Mouse (Mus musculus) heart, postnatal 0 days (tissue): ENCODE data around the gene Apmap. TPM values are rescaled to one million over a fixed set of nuclear protein-coding genes. Genes with fewer than 3 reads are reported as not detected.
A peak's percentile ranks its signal among the peaks of the same experiment; 100 is the strongest.
"Not testable (repeated sequence)": the region's sequence is repeated elsewhere in the genome, so short reads cannot be mapped to it uniquely, and the experiment has no call there.

Experiments used
- ATAC-seq: fragments of 200-750 bp; cut with Nextera tagmentation; 2 replicates; pipeline ENCODE4 v1.8.0; 2017; ENCODE audit warnings: low read depth, moderate number of reproducible peaks, moderate library complexity; ENCODE audit not compliant: insufficient read depth
- DNase-seq: peaks from one replicate; pipeline ENCODE4 v3.0.0-alpha.2; 2016; ENCODE audit warnings: low spot score
- H3K27ac ChIP-seq: fragments of 300-500 bp; sonication (generic); 2 replicates; pipeline ENCODE4 v1.5.1; 2014; ENCODE audit warnings: low read depth, mild to moderate bottlenecking
- H3K27me3 ChIP-seq: fragments of 300-500 bp; sonication (generic); 2 replicates; pipeline ENCODE4 v1.6.1; 2014; ENCODE audit warnings: low read length, mixed read lengths; ENCODE audit not compliant: control insufficient read depth, insufficient read depth
- H3K36me3 ChIP-seq: fragments of 300-500 bp; sonication (generic); replicated peaks from 2 replicates; pipeline ENCODE4 v1.6.1; 2014; ENCODE audit warnings: low read length, mixed read lengths; ENCODE audit not compliant: control insufficient read depth, insufficient read depth
- H3K4me1 ChIP-seq: fragments of 300-500 bp; sonication (generic); 2 replicates; pipeline ENCODE4 v1.6.1; 2014; ENCODE audit warnings: antibody characterized with exemption; ENCODE audit not compliant: control insufficient read depth, insufficient read depth
- H3K4me2 ChIP-seq: fragments of 300-500 bp; sonication (generic); 2 replicates; pipeline ENCODE4 v1.6.1; 2014; ENCODE audit warnings: low read depth, mild to moderate bottlenecking, low read length, moderate library complexity
- H3K4me3 ChIP-seq: fragments of 300-500 bp; sonication (generic); 2 replicates; pipeline ENCODE4 v1.5.1; 2014; ENCODE audit warnings: low read depth, low read length
- H3K9ac ChIP-seq: fragments of 300-500 bp; sonication (generic); replicated peaks from 2 replicates; pipeline ENCODE4 v1.6.1; 2014; ENCODE audit warnings: low read depth, low read length, mixed read lengths
- H3K9me3 ChIP-seq: fragments of 300-500 bp; sonication (generic); replicated peaks from 2 replicates; pipeline ENCODE4 v1.6.1; 2016; ENCODE audit warnings: low read length; ENCODE audit not compliant: control insufficient read depth
- CTCF ChIP-seq: IDR thresholded peaks from 2 replicates; pipeline ENCODE4 v1.5.1; 2016; ENCODE audit warnings: antibody characterized with exemption, control low read depth, low read depth
- EP300 ChIP-seq: IDR thresholded peaks from 2 replicates; pipeline ENCODE4 v1.6.1; 2016; ENCODE audit warnings: antibody characterized with exemption, low read depth
- WGBS: fragments of 180-500 bp; shearing (Covaris S2); extraction: QIAGEN DNeasy Blood & Tissue Kit; methylation state at CpG from one replicate; pipeline ENCODE4 v1.1.7; 2014; 5-methylcytosine and 5-hydroxymethylcytosine counted together
- polyA plus RNA-seq: library from polyadenylated mRNA; unstranded; fragments of >200 nt; fragmentation: Nextera tagmentation; extraction: Ambion mirVana; gene quantifications from 2 replicates; pipeline ENCODE4 v1.2.1, GENCODE M21; 2015
- total RNA-seq: library from RNA; depleted of rRNA; stranded (reverse); fragments of >200 nt; gene quantifications from 2 replicates; pipeline ENCODE4 v1.2.3, GENCODE M21; 2014; ENCODE audit warnings: low replicate concordance; rRNA removed

Gene Apmap
- total and polyA plus RNA-seq, 2 experiments from 2014 or later = 8.5 to 19.8 TPM

DNA sequence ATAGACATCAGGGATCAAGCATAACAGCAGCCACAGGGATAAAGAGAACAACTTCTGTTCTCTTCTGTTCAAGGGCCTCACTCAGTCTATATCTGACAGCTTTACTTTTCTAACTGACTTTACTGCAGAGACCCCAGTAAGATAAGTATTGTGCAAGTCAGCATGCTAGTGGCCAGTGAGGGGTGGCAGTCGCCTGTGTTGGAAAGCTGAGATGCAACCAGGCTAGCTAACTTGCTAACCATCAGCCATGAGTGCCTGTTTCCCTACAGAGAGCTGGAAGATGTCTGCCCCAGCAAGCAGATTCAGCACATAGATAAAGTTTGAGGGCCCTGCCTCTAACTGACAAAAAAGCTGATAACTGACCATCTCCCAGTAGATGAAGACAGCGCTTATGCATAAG lies 37.6 kb downstream of the Apmap start:
- H3K4me1 ChIP-seq = no peaks in the 10 kb centered on the region
- H3K4me2 ChIP-seq = no peak overlapping the region
- H3K9ac ChIP-seq = no peak overlapping the region
- no peak for TF ChIP-seq CTCF
- no peak for TF ChIP-seq EP300
- ATAC-seq (no peak), DNase-seq (no peak)
- no peak overlapping the region for H3K4me3 ChIP-seq
- WGBS = 87% methylated on average over 2 of the region's 2 CpGs
- H3K36me3 ChIP-seq = no peaks in the 10 kb centered on the region
- no peaks in the 10 kb centered on the region for H3K9me3 ChIP-seq
- H3K27me3 ChIP-seq = no peaks in the 10 kb centered on the region
- no peak overlapping the region for H3K27ac ChIP-seq

DNA sequence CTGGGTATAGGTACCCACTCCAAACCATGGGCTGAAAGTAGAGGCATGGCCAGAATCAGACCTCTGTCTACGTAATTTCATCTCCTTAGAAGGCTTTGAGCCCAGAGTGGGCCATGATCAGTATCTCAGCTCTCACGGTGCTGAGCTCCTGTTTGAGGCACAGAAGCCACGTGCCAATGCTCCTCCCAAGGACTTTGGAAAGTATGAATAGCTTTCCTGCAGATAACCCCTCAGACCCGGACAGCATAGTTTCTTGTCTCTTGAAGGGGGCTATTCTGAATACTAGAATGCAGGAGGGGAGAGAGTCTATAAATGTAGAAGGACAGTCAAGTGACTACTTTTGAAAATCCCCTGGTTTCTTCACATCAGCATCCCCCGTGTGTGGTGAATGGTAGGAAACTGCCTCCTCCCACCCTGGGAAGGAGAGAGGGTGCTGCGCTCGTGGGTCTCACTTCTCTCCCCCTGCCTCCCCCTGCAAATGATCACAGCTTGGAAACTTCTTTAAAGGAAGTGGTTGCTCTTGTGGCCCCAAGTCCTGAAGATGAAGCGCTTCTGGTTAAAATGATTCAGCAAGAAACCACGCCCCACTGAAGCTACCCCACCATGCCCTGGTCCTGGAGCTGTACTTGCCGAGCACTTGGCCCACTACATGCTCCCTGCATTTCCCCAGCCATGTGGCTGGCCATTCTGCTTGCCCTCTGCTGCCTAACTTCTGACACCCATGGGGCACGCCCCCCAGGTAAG lies 38.3 kb downstream of the Apmap start, which contains the start of gene Cst7:
Gene Cst7, plus strand, starts transcription at position 569 of the 744 bp plus-strand sequence.
- Histone ChIP-seq H3K4me2 (no peak within 1 kb of the TSS), H3K27ac (no peak within 1 kb of the TSS), H3K27me3 (no peaks in the 10 kb centered on the region), H3K4me1 (no peaks in the 10 kb centered on the region), H3K36me3 (no peaks in the 10 kb centered on the region), H3K9me3 (no peaks in the 10 kb centered on the region), H3K4me3 (no peak within 1 kb of the TSS), H3K9ac (no peak within 1 kb of the TSS)
- 53% methylated on average over 11 of the region's 11 CpGs for WGBS
- TF ChIP-seq EP300 (no peak), CTCF (no peak)
- DNase-seq (no peak), ATAC-seq (no peak)

DNA sequence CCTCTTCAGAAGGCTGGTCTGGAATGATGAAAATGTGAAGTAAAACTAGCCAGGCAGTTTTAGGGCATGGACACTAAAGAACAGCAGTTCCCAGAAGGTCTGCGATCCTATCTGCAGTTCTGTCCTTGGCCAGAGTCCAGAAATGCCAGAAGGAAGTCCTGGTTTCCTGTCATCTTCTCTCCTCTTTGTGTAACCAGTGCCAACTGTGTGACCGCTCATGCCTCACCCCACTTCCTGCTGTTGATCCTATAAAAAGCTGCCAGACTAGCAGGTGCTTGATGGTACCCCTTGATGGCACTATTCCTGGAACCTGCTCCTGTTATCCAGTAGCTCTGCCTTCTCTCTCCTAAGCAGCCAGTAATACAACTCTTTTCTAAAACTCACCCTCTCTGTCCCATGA lies 41.3 kb downstream of the Apmap start:
- Histone ChIP-seq H3K27me3 (no peaks in the 10 kb centered on the region), H3K4me2 (no peak overlapping the region), H3K9me3 (no peaks in the 10 kb centered on the region), H3K9ac (no peak overlapping the region), H3K36me3 (no peaks in the 10 kb centered on the region), H3K27ac (no peak overlapping the region), H3K4me3 (no peak overlapping the region), H3K4me1 (no peaks in the 10 kb centered on the region)
- ATAC-seq (peak; percentile 62), DNase-seq (no peak)
- no peak for TF ChIP-seq CTCF
- no peak for TF ChIP-seq EP300
- WGBS = 21% methylated on average over 2 of the region's 2 CpGs

DNA sequence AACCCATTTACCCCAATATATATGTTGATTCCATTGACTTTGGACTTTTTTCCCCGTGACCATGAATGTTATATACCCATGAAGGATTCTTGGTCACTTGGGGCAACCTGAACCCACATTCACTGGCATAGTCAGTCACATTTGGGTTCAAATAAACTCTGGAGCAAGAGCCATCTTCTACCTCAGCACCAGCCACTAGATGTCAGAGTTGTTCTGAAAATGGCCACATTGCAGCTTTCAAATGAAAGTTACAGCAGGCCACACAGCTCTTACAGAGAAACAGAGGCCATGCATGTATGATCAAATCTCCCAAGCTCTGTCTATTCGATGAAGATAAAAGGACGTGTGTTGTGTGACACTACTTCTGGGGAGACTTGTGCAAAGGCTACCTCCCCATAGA lies 49.8 kb downstream of the Apmap start:
- no peak for ATAC-seq
- no peak for DNase-seq

DNA sequence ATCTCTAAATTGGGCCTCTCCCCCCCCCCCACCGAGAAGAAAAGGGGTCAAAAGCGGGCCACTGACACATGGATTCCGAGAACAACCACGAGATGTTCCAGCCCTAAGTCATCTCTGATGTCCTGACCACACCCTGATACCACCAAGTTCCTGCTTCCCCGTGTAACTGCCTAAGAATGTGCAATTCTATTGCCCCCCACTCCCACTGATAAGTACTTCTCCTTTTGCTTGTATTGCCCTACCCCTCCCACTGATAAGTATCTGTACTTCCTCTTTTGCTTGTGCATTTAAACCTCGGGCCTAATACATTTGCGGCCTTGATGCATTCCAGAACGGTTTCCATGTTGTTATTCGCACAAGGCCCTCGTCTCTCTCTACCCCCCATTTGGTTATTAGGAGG lies 58.8 kb downstream of the Apmap start:
- 73% methylated on average over 10 of the region's 10 CpGs for WGBS
- not testable (repeated sequence) for H3K4me1 ChIP-seq, H3K9me3 ChIP-seq, H3K4me3 ChIP-seq, H3K27me3 ChIP-seq, H3K36me3 ChIP-seq, H3K9ac ChIP-seq, ATAC-seq, H3K4me2 ChIP-seq, H3K27ac ChIP-seq, DNase-seq

More for the DNA sequence above, 49.8 kb downstream of the Apmap start:
- H3K36me3 ChIP-seq = no peaks in the 10 kb centered on the region
- no peak overlapping the region for H3K4me2 ChIP-seq
- no peak overlapping the region for H3K9ac ChIP-seq
- TF ChIP-seq EP300 (no peak), CTCF (peak; percentile 53)
- WGBS = 32% methylated on average over 3 of the region's 3 CpGs
- H3K27me3 ChIP-seq = no peaks in the 10 kb centered on the region
- no peaks in the 10 kb centered on the region for H3K4me1 ChIP-seq
- H3K27ac ChIP-seq = no peak overlapping the region
- no peak overlapping the region for H3K4me3 ChIP-seq
- H3K9me3 ChIP-seq = no peaks in the 10 kb centered on the region

Other genes with a start within 250 kb of the Apmap start
- 10.7 TPM in 1 of 2 replicates, not detected in the other for gene 3300002I08Rik, start 245.8 kb downstream of the Apmap start, total RNA-seq
- 2.9 and 3.6 TPM in 2 replicates for gene 3300002I08Rik, start 245.8 kb downstream of the Apmap start, polyA plus RNA-seq
- gene Zfp442, start 157.1 kb downstream of the Apmap start, total RNA-seq = 0.95 and 1.9 TPM in 2 replicates
- gene Zfp442, start 157.1 kb downstream of the Apmap start, polyA plus RNA-seq = 3.0 and 4.1 TPM in 2 replicates
- not detected in 2 replicates for gene Zfp345, start 123.5 kb downstream of the Apmap start, total RNA-seq
- gene Zfp345, start 123.5 kb downstream of the Apmap start, polyA plus RNA-seq = 0.04 TPM in 1 of 2 replicates, not detected in the other
- gene Cst7, start 38.2 kb downstream of the Apmap start, total RNA-seq = not detected in 2 replicates
- 0.12 and 0.16 TPM in 2 replicates for gene Cst7, start 38.2 kb downstream of the Apmap start, polyA plus RNA-seq
- gene Acss1, start 59.9 kb upstream of the Apmap start, total RNA-seq = 43.0 and 59.2 TPM in 2 replicates
- gene Acss1, start 59.9 kb upstream of the Apmap start, polyA plus RNA-seq = 17.0 and 18.5 TPM in 2 replicates
- not detected in 2 replicates for gene Vsx1, start 80.8 kb upstream of the Apmap start, total RNA-seq
- not detected in 2 replicates for gene Vsx1, start 80.8 kb upstream of the Apmap start, polyA plus RNA-seq
- 16.9 and 25.8 TPM in 2 replicates for gene Entpd6, start 140.5 kb upstream of the Apmap start, total RNA-seq
- gene Entpd6, start 140.5 kb upstream of the Apmap start, polyA plus RNA-seq = 17.3 and 17.4 TPM in 2 replicates
- 489 and 581 TPM in 2 replicates for gene Pygb, start 178.2 kb upstream of the Apmap start, total RNA-seq
- gene Pygb, start 178.2 kb upstream of the Apmap start, polyA plus RNA-seq = 255 and 282 TPM in 2 replicates